Mouse (Mus musculus) embryonic facial prominence, embryonic 13.5 days (tissue): ENCODE measurements around the gene Rcn1. TPM values are rescaled to one million over a fixed set of nuclear protein-coding genes. Genes with fewer than 3 reads are reported as not detected.

Experiments
- polyA plus RNA-seq: library from polyadenylated mRNA; unstranded; fragments of >200 nt; fragmentation: Nextera tagmentation; extraction: Ambion mirVana; gene quantifications from 2 replicates; pipeline ENCODE4 v1.2.1, GENCODE M21; 2015

Rcn1 gene
- polyA plus RNA-seq, 1 experiment from 2014 or later: 223 TPM

Other genes with a start within 250 kb of the Rcn1 start
- 0.21 TPM in 1 of 2 replicates, not detected in the other for gene Them7, start 175.0 kb downstream of the Rcn1 start, polyA plus RNA-seq